8 mouse cellular contexts compared by ENCODE assay signal in genomic region chr12:86686551-86687330, GRCm38 (mm10). TPM values are rescaled to one million over a fixed set of nuclear protein-coding genes. Genes with fewer than 3 reads are reported as not detected.
DNase-seq lines count a peak whose midpoint lies in the region; TF ChIP-seq lines count a peak whose summit lies in the region.
"Had no signal": no experiment of that assay in that cellular context is flagged by ENCODE, and none has a peak within 500 bp of the region (broad histone marks: within the 10 kb centered on the region; RNA-seq: fewer than 3 reads in every experiment).

No protein-coding gene starts in this region.

- DNase-seq in layer of hippocampus, adult 2 months (ENCODE audit: low spot score in 2 of 2) = no peak
- DNase-seq in layer of hippocampus, adult 9-10 months (ENCODE audit: low spot score) = no peak
- peak; percentile 46 for DNase-seq in CD4-positive helper T cell, adult 2 months (ENCODE audit: low read depth, low spot score)
- DNase-seq in heart, postnatal 10 days = peak; percentile 37 to 41
- DNase-seq in urinary bladder, postnatal 14 days (ENCODE audit: low spot score) = no peak
- DNase-seq in kidney, adult 2 months = no peak

- no peak for TF ChIP-seq EP300 in ES-Bruce4 (IDR thresholded peaks at IDR 0.05; ENCODE audit: insufficient read depth, low read depth, low read length)

- peaks cover 19% of the 10 kb centered on the region for H3K4me1 ChIP-seq in ES-Bruce4 (ENCODE audit: control insufficient read depth, insufficient read depth, low read length)
- no peaks in the 10 kb centered on the region for H3K4me1 ChIP-seq in kidney, adult 2 months (ENCODE audit: control insufficient read depth, insufficient read depth, low read length)

- 64% methylated on average over 13 of the region's 13 CpGs for WGBS in kidney, adult 2 months

- no peaks in the 10 kb centered on the region for H3K27me3 ChIP-seq in ES-Bruce4 (ENCODE audit: control insufficient read depth, insufficient read depth, low read length, poor library complexity, severe bottlenecking)
- H3K27me3 ChIP-seq in kidney, adult 2 months (replicated peaks; ENCODE audit: control insufficient read depth, insufficient read depth, low read length) = no peaks in the 10 kb centered on the region

- peak; percentile 32 for TF ChIP-seq POLR2A in ES-Bruce4 (IDR thresholded peaks at IDR 0.05; ENCODE audit: insufficient read depth, low read length)
- TF ChIP-seq POLR2A in kidney, adult 2 months (IDR thresholded peaks at IDR 0.05; ENCODE audit: low read depth, low read length) = no peak

- H3K9me3 ChIP-seq in ES-Bruce4 (replicated peaks; ENCODE audit: control insufficient read depth, insufficient read depth, low read length, poor library complexity, severe bottlenecking) = no peaks in the 10 kb centered on the region

- peak overlapping the region; percentile 18 for H3K9ac ChIP-seq in ES-Bruce4 (ENCODE audit: low read depth, poor library complexity, severe bottlenecking)

- intact Hi-C loops in heart, postnatal 10 days (cut with DNase I) = no loop called here

- TF ChIP-seq CTCF in layer of hippocampus, adult 2 months (conservative IDR thresholded peaks at IDR 0.05) = no peak
- no peak for TF ChIP-seq CTCF in ES-Bruce4 (IDR thresholded peaks at IDR 0.05; ENCODE audit: low read depth, low read length)
- no peak for TF ChIP-seq CTCF in kidney, adult 2 months (conservative IDR thresholded peaks at IDR 0.05; ENCODE audit: insufficient read depth, insufficient read length, low read depth, low read length)

- H3K4me3 ChIP-seq in layer of hippocampus, adult 2 months = no peak overlapping the region
- H3K4me3 ChIP-seq in ES-Bruce4 (ENCODE audit: low read depth, low read length) = no peak overlapping the region
- no peak overlapping the region for H3K4me3 ChIP-seq in kidney, adult 2 months (ENCODE audit: insufficient read depth, low read depth, low read length)

- H3K27ac ChIP-seq in layer of hippocampus, adult 2 months = peak overlapping the region; percentile 57
- H3K27ac ChIP-seq in ES-Bruce4 (ENCODE audit: insufficient read depth, low read length) = peak overlapping the region; percentile 94
- H3K27ac ChIP-seq in kidney, adult 2 months (ENCODE audit: insufficient read depth, low read depth, low read length) = no peak overlapping the region

- H3K36me3 ChIP-seq in ES-Bruce4 (ENCODE audit: control insufficient read depth, insufficient read depth, low read length, poor library complexity, severe bottlenecking) = no peaks in the 10 kb centered on the region
- no peaks in the 10 kb centered on the region for H3K36me3 ChIP-seq in kidney, adult 2 months (ENCODE audit: control insufficient read depth, insufficient read depth, low read length)

RNA-seq across cellular contexts. Expression of gene Vash1, which starts 8.2 kb away (rescaled TPM):
- total RNA-seq in layer of hippocampus, adult 2 months (2021) = 10 to 100 TPM; 40.4 to 41.8 TPM
- polyA plus RNA-seq in ES-Bruce4 (2011; ENCODE audit: insufficient read depth, insufficient read length, low read depth, missing spikeins) = 5.2 and 6.0 TPM in 2 replicates
- 10 to 100 TPM; 50.7 to 55.2 TPM for total RNA-seq in heart, postnatal 10 days (2021)
- 1.6 and 1.9 TPM in 2 replicates for polyA plus RNA-seq in kidney, adult 2 months (2012; rRNA removed)

RNA-seq across cellular contexts. Expression of gene Angel1, which starts 39.5 kb away (rescaled TPM):
- 1 to 10 TPM; 5.6 to 5.8 TPM for total RNA-seq in layer of hippocampus, adult 2 months (2021)
- 12.0 and 14.4 TPM in 2 replicates for polyA plus RNA-seq in ES-Bruce4 (2011; ENCODE audit: insufficient read depth, insufficient read length, low read depth, missing spikeins)
- total RNA-seq in heart, postnatal 10 days (2021) = 1 to 10 TPM; 4.8 to 5.6 TPM
- polyA plus RNA-seq in kidney, adult 2 months (2012; rRNA removed) = 7.3 and 8.7 TPM in 2 replicates

RNA-seq across cellular contexts. Expression of gene Lrrc74a, which starts 47.4 kb away (rescaled TPM):
- not detected for total RNA-seq in layer of hippocampus, adult 2 months (2021)
- polyA plus RNA-seq in ES-Bruce4 (2011; ENCODE audit: insufficient read depth, insufficient read length, low read depth, missing spikeins) = not detected in 2 replicates
- total RNA-seq in heart, postnatal 10 days (2021) = not detected
- polyA plus RNA-seq in kidney, adult 2 months (2012; rRNA removed) = not detected in 2 replicates
- polyA plus RNA-seq: intestine, postnatal 0 days had no signal

Comparison
In these comparisons a context has a peak if more than half of its experiments do, and no peak if none do; other contexts are left out.
1. DNase-seq: peak in CD4-positive helper T cell, adult 2 months (single experiment) and heart, postnatal 10 days (2 of 2); none in layer of hippocampus, adult 2 months (0 of 2), layer of hippocampus, adult 9-10 months (single experiment), urinary bladder, postnatal 14 days (single experiment) and kidney, adult 2 months (single experiment).